Mouse (Mus musculus) cerebellum, adult 2 months (tissue): ENCODE results near the gene Tcaf2.

Experiments
- CTCF ChIP-seq: fragments of 200-500 bp; IDR thresholded peaks from 2 replicates; pipeline ENCODE4 v1.5.1; 2011; ENCODE audit warnings: low read depth, mild to moderate bottlenecking, control low read depth, low read length, moderate library complexity, borderline replicate concordance; ENCODE audit not compliant: insufficient read depth
- POLR2A ChIP-seq: fragments of 200-500 bp; IDR thresholded peaks from 2 replicates; pipeline ENCODE4 v1.6.1; 2011; ENCODE audit warnings: low read length, control low read depth, borderline replicate concordance; ENCODE audit not compliant: insufficient read depth

- TF ChIP-seq CTCF (no peak), POLR2A (no peak)
These were observed 44.7 kb upstream of the Tcaf2 start for GRCm38 (mm10) chr6:42689761-42690160.
